Mouse (Mus musculus): ENCODE measurements around the gene Nav1.

DNA sequence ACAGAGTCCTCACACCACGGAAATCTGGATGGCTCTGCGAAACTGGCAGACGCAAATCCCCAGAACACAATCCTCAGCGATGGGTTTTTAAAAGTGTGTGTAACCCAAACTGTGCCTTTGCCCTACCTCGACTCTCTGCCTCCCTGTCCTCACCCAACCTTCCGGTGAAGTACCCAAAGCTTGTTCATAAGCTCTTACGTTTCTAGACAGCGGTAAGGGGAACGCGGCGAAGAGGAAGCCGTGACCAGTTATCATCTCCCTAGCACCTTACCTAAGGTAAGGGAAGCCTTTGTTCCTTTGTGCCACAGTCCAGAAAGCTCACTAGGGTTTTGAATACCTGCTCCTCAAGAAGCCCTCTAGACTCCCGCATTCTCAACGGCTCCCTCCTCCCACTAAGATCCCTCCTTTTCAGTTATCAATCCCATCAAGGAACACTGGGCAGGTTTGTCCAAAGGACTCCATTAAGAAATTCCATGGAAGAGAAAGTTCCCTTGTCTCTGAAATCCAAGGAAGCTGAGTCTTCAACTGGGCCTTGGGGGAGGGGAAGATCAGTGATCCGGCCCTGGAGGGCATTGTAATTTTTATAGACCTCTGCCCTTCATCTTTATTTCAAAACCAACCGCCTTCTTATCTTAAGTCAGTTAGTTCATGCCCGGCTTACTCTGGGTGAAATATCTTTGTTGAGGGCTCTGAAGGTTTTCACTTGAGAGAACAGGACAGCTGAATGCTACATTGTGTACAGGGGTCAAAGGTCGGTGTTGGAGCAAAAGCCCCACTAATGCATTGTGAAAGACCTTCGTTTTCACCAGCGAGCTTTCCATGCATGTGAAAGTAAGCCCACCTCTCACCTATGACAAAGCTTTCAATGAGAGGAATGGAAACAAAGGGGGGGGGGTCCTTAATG is 108.4 kb downstream of the Nav1 start:
- TF ChIP-seq POLR2A (IDR thresholded peaks at IDR 0.05; ENCODE audit: insufficient read depth, low read length) = no peak
- no peak for TF ChIP-seq CTCF (IDR thresholded peaks at IDR 0.05; ENCODE audit: low read depth, low read length)
- TF ChIP-seq EP300 (IDR thresholded peaks at IDR 0.05; ENCODE audit: insufficient read depth, low read depth, low read length) = no peak
